Mouse (Mus musculus): Measurements from ENCODE around the gene Pirt. TPM values are rescaled to one million over a fixed set of nuclear protein-coding genes. Genes with fewer than 3 reads are reported as not detected.

Pirt gene
- not detected for total RNA-seq (2023)

GRCm38 (mm10) chr11:66911811-66912210, at the start of gene Pirt:
TSS of gene Pirt (plus strand) at chr11:66911981.

GRCm38 (mm10) chr11:66956303-66956702, 44.5 kb downstream of the Pirt start, which contains the start of gene Tmem238l:
TSS of gene Tmem238l (plus strand) at chr11:66956638.

Other genes with a start within 250 kb of the Pirt start
- not detected for gene Tmem238l, start 44.7 kb downstream of the Pirt start, total RNA-seq (2023)
- gene Tmem220, start 113.2 kb downstream of the Pirt start, total RNA-seq (2023) = 1 to 10 TPM; 1.1 to 1.6 TPM
- 10 to 100 TPM; 22.6 TPM for gene Adprm, start 140.6 kb downstream of the Pirt start, total RNA-seq (2023)
- 1 to 10 TPM; 4.9 to 5.8 TPM for gene Sco1, start 140.7 kb downstream of the Pirt start, total RNA-seq (2023)
- gene Myh3, start 166.3 kb downstream of the Pirt start, total RNA-seq (2023) = not detected